Mouse (Mus musculus): ENCODE data around the gene Peli1.
"Not testable (repeated sequence)": the region's sequence is repeated elsewhere in the genome, so short reads cannot be mapped to it uniquely, and the experiment has no call there.

Gene Peli1

GRCm38 (mm10) chr11:21150316-21150715 is 59.2 kb downstream of the Peli1 start:
- DNase-seq (ENCODE audit: extremely low read depth, low read depth, low spot score): no peak

GRCm38 (mm10) chr11:21151672-21152071 is 60.6 kb downstream of the Peli1 start:
- DNase-seq (ENCODE audit: extremely low read depth, low read depth, low spot score): no peak

GRCm38 (mm10) chr11:21153111-21153510 is 62.0 kb downstream of the Peli1 start:
- DNase-seq (ENCODE audit: extremely low read depth, low read depth, low spot score): no peak

GRCm38 (mm10) chr11:21157595-21157994 is 66.5 kb downstream of the Peli1 start:
- no peak for DNase-seq (ENCODE audit: extremely low read depth, low read depth, low spot score)

- DNase-seq (ENCODE audit: extremely low read depth, low read depth, low spot score): no peak
Measured at GRCm38 (mm10) chr11:21162093-21162492, 71.0 kb downstream of the Peli1 start.

- no peak for DNase-seq (ENCODE audit: extremely low read depth, low read depth, low spot score)
Measured at GRCm38 (mm10) chr11:21163143-21163542, 72.1 kb downstream of the Peli1 start.

- DNase-seq (ENCODE audit: extremely low read depth, low read depth, low spot score): no peak
Measured at GRCm38 (mm10) chr11:21163673-21164072, 72.6 kb downstream of the Peli1 start.

- DNase-seq (ENCODE audit: extremely low read depth, low read depth, low spot score): no peak
Measured at GRCm38 (mm10) chr11:21164312-21164993, 73.4 kb downstream of the Peli1 start.

GRCm38 (mm10) chr11:21164994-21165560 is 74.0 kb downstream of the Peli1 start:
- DNase-seq (ENCODE audit: extremely low read depth, low read depth, low spot score): peak; percentile 80

- no peak for DNase-seq (ENCODE audit: extremely low read depth, low read depth, low spot score)
Measured at GRCm38 (mm10) chr11:21166495-21167096, 75.5 kb downstream of the Peli1 start.

- no peak for DNase-seq (ENCODE audit: extremely low read depth, low read depth, low spot score)
Measured at GRCm38 (mm10) chr11:21168828-21169607, 77.9 kb downstream of the Peli1 start.

GRCm38 (mm10) chr11:21169608-21169860 is 78.4 kb downstream of the Peli1 start:
- not testable (repeated sequence) for DNase-seq (ENCODE audit: extremely low read depth, low read depth, low spot score)

GRCm38 (mm10) chr11:21172281-21172680 is 81.2 kb downstream of the Peli1 start:
- no peak for DNase-seq (ENCODE audit: extremely low read depth, low read depth, low spot score)

- DNase-seq (ENCODE audit: extremely low read depth, low read depth, low spot score): no peak
Measured at GRCm38 (mm10) chr11:21173926-21174325, 82.8 kb downstream of the Peli1 start.

- peak; percentile 90 for DNase-seq (ENCODE audit: extremely low read depth, low read depth, low spot score)
Measured at GRCm38 (mm10) chr11:21174396-21174795, 83.3 kb downstream of the Peli1 start.

GRCm38 (mm10) chr11:21175063-21175462 is 84.0 kb downstream of the Peli1 start:
- DNase-seq (ENCODE audit: extremely low read depth, low read depth, low spot score): no peak

GRCm38 (mm10) chr11:21176491-21176890 is 85.4 kb downstream of the Peli1 start:
- DNase-seq (ENCODE audit: extremely low read depth, low read depth, low spot score): no peak

GRCm38 (mm10) chr11:21178343-21178742 is 87.3 kb downstream of the Peli1 start:
- no peak for DNase-seq (ENCODE audit: extremely low read depth, low read depth, low spot score)

- DNase-seq (ENCODE audit: extremely low read depth, low read depth, low spot score): no peak
Measured at GRCm38 (mm10) chr11:21178998-21179645, 88.0 kb downstream of the Peli1 start.

GRCm38 (mm10) chr11:21179873-21180272 is 88.8 kb downstream of the Peli1 start:
- DNase-seq (ENCODE audit: extremely low read depth, low read depth, low spot score): not testable (repeated sequence)

- DNase-seq (ENCODE audit: extremely low read depth, low read depth, low spot score): no peak
Measured at GRCm38 (mm10) chr11:21180650-21181049, 89.6 kb downstream of the Peli1 start.

Data from fat pad, adult 2 months (tissue).